27 mouse cellular contexts compared by ENCODE assay signal in the genomic region with DNA sequence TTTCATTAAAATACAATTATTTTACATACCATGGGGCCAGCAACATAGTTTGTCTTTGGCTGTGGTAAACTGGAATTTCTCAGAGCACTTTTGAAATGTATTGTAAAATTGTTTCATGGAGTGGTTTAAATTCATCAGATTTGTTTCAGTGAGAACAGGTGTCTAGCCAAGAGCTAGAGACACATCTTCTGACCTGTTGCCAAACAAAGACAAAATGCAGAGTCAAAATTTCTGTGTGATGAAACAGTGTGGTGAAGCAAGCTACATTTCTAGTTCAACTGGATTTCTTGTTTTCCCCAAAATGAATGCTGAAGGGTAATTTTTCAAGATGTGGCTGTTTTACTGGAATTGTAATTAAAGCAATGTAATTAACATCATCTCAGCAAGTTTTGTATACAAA. TPM values are rescaled to one million over a fixed set of nuclear protein-coding genes. Genes with fewer than 3 reads are reported as not detected.
DNase-seq lines count a peak whose midpoint lies in the region; ATAC-seq and TF ChIP-seq lines count a peak whose summit lies in the region.
"Had no signal": no experiment of that assay in that cellular context is flagged by ENCODE, and none has a peak within 500 bp of the region (broad histone marks: within the 10 kb centered on the region; RNA-seq: fewer than 3 reads in every experiment).

No protein-coding gene starts in this region.

- no peak for TF ChIP-seq CTCF in left cerebral cortex, adult 2 months (IDR thresholded peaks at IDR 0.05)

- no peaks in the 10 kb centered on the region for H3K36me3 ChIP-seq in embryonic facial prominence, embryonic 14.5 days (ENCODE audit: control insufficient read depth, insufficient read depth, low read length)
- H3K36me3 ChIP-seq in embryonic facial prominence, embryonic 10.5 days (replicated peaks), result no peaks in the 10 kb centered on the region
- H3K36me3 ChIP-seq: embryonic facial prominence, embryonic 12.5 days; embryonic facial prominence, embryonic 15.5 days; forebrain, embryonic 10.5 days; forebrain, embryonic 12.5 days; G1E had no signal

- no peak overlapping the region for H3K4me3 ChIP-seq in embryonic facial prominence, embryonic 14.5 days (ENCODE audit: low read depth, low read length)
- no peak overlapping the region for H3K4me3 ChIP-seq in embryonic facial prominence, embryonic 10.5 days
- no peak overlapping the region for H3K4me3 ChIP-seq in left cerebral cortex, adult 2 months
- H3K4me3 ChIP-seq: embryonic facial prominence, embryonic 12.5 days; embryonic facial prominence, embryonic 15.5 days; erythroblast, embryonic 14.5 days; forebrain, embryonic 10.5 days; forebrain, embryonic 12.5 days had no signal

- H3K9ac ChIP-seq in embryonic facial prominence, embryonic 14.5 days (ENCODE audit: low read depth, low read length), result no peak overlapping the region
- H3K9ac ChIP-seq: embryonic facial prominence, embryonic 12.5 days; embryonic facial prominence, embryonic 15.5 days; forebrain, embryonic 12.5 days had no signal

- DNase-seq in cerebellum, postnatal 14 days, result no peak
- peak; percentile 48 for DNase-seq in embryonic facial prominence, embryonic 14.5 days (ENCODE audit: low spot score)
- DNase-seq in embryonic facial prominence, embryonic 10.5 days (ENCODE audit: low spot score), result no peak
- DNase-seq in left cerebral cortex, adult 2 months (ENCODE audit: extremely low spot score in 1 of 2, low spot score in 2 of 2), result no peak
- DNase-seq in left cerebral cortex, adult 8-10 months (ENCODE audit: low spot score in 2 of 2), result no peak
- DNase-seq: adrenal gland, adult 8-10 months; adrenal gland, postnatal 14 days; adrenal gland, postnatal 36 days; B cell, adult 2 months; cerebellum, adult 11-12 months; cerebellum, adult 9-11 months; cerebellum, postnatal 36 days; embryo, embryonic 11 days had no signal

- H3K27ac ChIP-seq in embryonic facial prominence, embryonic 14.5 days (replicated peaks; ENCODE audit: low read depth, low read length), result no peak overlapping the region
- H3K27ac ChIP-seq in embryonic facial prominence, embryonic 10.5 days (replicated peaks), result no peak overlapping the region
- H3K27ac ChIP-seq in left cerebral cortex, adult 2 months, result peak overlapping the region; percentile 1; the same call in 1 of the 2 replicates
- H3K27ac ChIP-seq: embryonic facial prominence, embryonic 12.5 days; embryonic facial prominence, embryonic 15.5 days; forebrain, embryonic 10.5 days; forebrain, embryonic 12.5 days had no signal

- intact Hi-C loops in left cerebral cortex, adult 2 months (cut with DNase I), result no loop called here

- H3K4me1 ChIP-seq in embryonic facial prominence, embryonic 14.5 days (ENCODE audit: control insufficient read depth, insufficient read depth, low read length), result no peaks in the 10 kb centered on the region
- no peaks in the 10 kb centered on the region for H3K4me1 ChIP-seq in embryonic facial prominence, embryonic 10.5 days
- H3K4me1 ChIP-seq: embryonic facial prominence, embryonic 12.5 days; embryonic facial prominence, embryonic 15.5 days; forebrain, embryonic 10.5 days; forebrain, embryonic 12.5 days had no signal

- H3K9me3 ChIP-seq in embryonic facial prominence, embryonic 14.5 days (ENCODE audit: control insufficient read depth, low read length), result no peaks in the 10 kb centered on the region
- no peaks in the 10 kb centered on the region for H3K9me3 ChIP-seq in embryonic facial prominence, embryonic 10.5 days
- H3K9me3 ChIP-seq: embryonic facial prominence, embryonic 12.5 days; embryonic facial prominence, embryonic 15.5 days; forebrain, embryonic 10.5 days; forebrain, embryonic 12.5 days had no signal

- H3K4me2 ChIP-seq in embryonic facial prominence, embryonic 14.5 days (ENCODE audit: low read depth, low read length), result no peak overlapping the region
- H3K4me2 ChIP-seq: embryonic facial prominence, embryonic 12.5 days; embryonic facial prominence, embryonic 15.5 days; forebrain, embryonic 12.5 days had no signal

- H3K27me3 ChIP-seq in embryonic facial prominence, embryonic 14.5 days (replicated peaks; ENCODE audit: control insufficient read depth, insufficient read depth, low read length), result no peaks in the 10 kb centered on the region
- H3K27me3 ChIP-seq in embryonic facial prominence, embryonic 10.5 days (replicated peaks; ENCODE audit: low read depth, poor library complexity, severe bottlenecking), result no peaks in the 10 kb centered on the region
- H3K27me3 ChIP-seq: CH12.LX; embryonic facial prominence, embryonic 12.5 days; embryonic facial prominence, embryonic 15.5 days; forebrain, embryonic 12.5 days; Patski had no signal

- 0 out of 2 replicates have a peak, but pooled peaks have one; percentile 52 for ATAC-seq in cerebellum, adult (ENCODE audit: insufficient number of reproducible peaks, low FRiP score, low TSS enrichment)
- no peak for ATAC-seq in embryonic facial prominence, embryonic 14.5 days (ENCODE audit: low read depth)
- ATAC-seq: activated CD4-positive, CD25-positive, alpha-beta regulatory T cell, adult 4 months; CD4-positive, CD25-positive, alpha-beta regulatory T cell, adult 4 months; forebrain, embryonic 14.5 days; forebrain, embryonic 16.5 days; Patski had no signal

RNA-seq across cellular contexts. Expression of a gene that starts 22.2 kb away (rescaled TPM):
- 2.1 and 3.2 TPM in 2 replicates for polyA plus RNA-seq in embryonic facial prominence, embryonic 14.5 days (2014; fragmentation: Nextera tagmentation; extraction: Ambion mirVana)
- polyA plus RNA-seq in embryonic facial prominence, embryonic 10.5 days (2016; fragmentation: Nextera tagmentation; extraction: Ambion mirVana), result 0.87 and 1.0 TPM in 2 replicates
- 10 to 100 TPM; 23.5 to 26.6 TPM for total RNA-seq in left cerebral cortex, adult 2 months (2021)
- 10 to 100 TPM; 20.5 to 29.7 (median 25.6) TPM for total RNA-seq in left cerebral cortex, adult 8-10 months (2022)
- total RNA-seq: adrenal gland, postnatal 14 days; CH12.LX; common myeloid progenitor, adult 5-6 weeks had no signal
- polyA plus RNA-seq: activated CD4-positive, CD25-positive, alpha-beta regulatory T cell, adult 4 months; erythroblast, embryonic 14.5 days; G1E; Patski had no signal
